ENCODE assay signal across 8 mouse cellular contexts in genomic region chr6:15793602-15794345, GRCm38 (mm10).
DNase-seq lines count a peak whose midpoint lies in the region; ATAC-seq lines count a peak whose summit lies in the region.

No protein-coding gene starts in this region.

- peak; percentile 46 for DNase-seq in 3134 (ENCODE audit: extremely low read depth, insufficient read length, low spot score)
- DNase-seq in NIH3T3 (ENCODE audit: low read depth) = peak; percentile 93
- DNase-seq in heart, adult 8-10 months (ENCODE audit: low spot score) = peak; percentile 74
- DNase-seq in lung, adult 18-20 months = peak; percentile 44 to 46
- DNase-seq in neural tube, embryonic 10.5 days (ENCODE audit: extremely low spot score, low spot score) = no peak
- DNase-seq in retina, embryonic 14.5 days (ENCODE audit: low spot score) = no peak
- no peak for DNase-seq in left cerebral cortex, postnatal 25 days (ENCODE audit: low spot score in 2 of 2)

- intact Hi-C loops in left cerebral cortex, postnatal 25 days (cut with DNase I) = loop anchor here (10.0 kb wide), 1 partner anchor 599 kb away; no protein-coding TSS in a partner anchor

- no peak for ATAC-seq in erythroid progenitor cell, adult 5-6 weeks (replicated peaks; ENCODE audit: low FRiP score, poor library complexity, severe bottlenecking)

Comparison
In these comparisons a context has a peak if more than half of its experiments do, and no peak if none do; other contexts are left out.
1. DNase-seq: peak in 3134 (single experiment), NIH3T3 (single experiment), heart, adult 8-10 months (single experiment) and lung, adult 18-20 months (2 of 2); none in neural tube, embryonic 10.5 days (single experiment), retina, embryonic 14.5 days (single experiment) and left cerebral cortex, postnatal 25 days (0 of 2).